Mouse (Mus musculus): ENCODE measurements around the gene Defb28.

- TF ChIP-seq POLR2A (IDR thresholded peaks at IDR 0.05; ENCODE audit: control insufficient read depth, extremely low read depth, insufficient read depth, low read length, poor library complexity) (no peak), CTCF (IDR thresholded peaks at IDR 0.05; ENCODE audit: borderline replicate concordance, control insufficient read depth, extremely low read depth, insufficient read depth, low read length, poor library complexity) (no peak)
These were observed 24.9 kb upstream of the Defb28 start for GRCm38 (mm10) chr2:152493151-152493550.
